Mouse (Mus musculus) frontal cortex, postnatal 36 days (tissue): ENCODE data around the gene Cops9.

Experiments
- DNase-seq, 2 experiments: peaks; one replicate each; pipeline ENCODE4 v3.0.0; 2022; ENCODE audit warnings: low spot score in 2 of 2

Gene Cops9

DNA sequence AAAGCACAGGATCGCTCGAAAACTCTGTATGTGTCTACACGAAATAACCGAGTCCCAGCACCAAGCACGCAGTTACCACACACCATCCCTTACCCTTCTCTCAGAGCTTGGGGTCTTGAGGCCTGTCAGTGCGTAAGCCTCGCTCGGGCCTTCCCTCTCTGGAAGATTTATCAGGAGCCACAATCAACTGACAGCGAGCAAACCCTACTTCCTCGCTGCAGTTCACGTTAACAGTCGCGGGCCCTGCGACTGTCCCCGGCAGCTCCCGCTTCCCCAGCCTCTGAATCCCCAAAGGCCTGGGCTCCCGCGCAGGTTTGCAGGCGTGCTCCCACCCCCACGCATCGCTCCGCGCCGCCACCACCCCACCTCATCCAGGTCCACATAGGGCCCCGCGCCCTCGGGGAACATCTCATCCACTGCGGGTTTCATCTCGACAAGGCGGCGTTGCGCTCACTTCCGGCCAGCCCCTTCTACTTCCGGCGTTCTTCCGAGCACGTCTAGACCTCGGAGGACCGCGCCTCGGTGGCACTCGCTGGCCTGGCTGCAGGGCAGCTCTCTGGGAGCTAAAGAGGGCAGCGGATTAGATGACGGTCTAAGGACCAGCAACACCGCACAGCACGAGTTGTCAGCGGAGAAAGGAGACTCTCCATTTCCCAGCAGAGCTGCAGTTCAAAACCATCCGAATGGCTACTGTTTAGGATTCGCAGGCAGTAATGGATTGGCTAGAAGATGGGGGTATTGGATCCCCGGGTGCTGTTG, at the start of gene Cops9:
Cops9 (minus strand) TSS at position 472 of the 759 bp plus-strand sequence.
- DNase-seq = peak; percentile 91 to 92

DNA sequence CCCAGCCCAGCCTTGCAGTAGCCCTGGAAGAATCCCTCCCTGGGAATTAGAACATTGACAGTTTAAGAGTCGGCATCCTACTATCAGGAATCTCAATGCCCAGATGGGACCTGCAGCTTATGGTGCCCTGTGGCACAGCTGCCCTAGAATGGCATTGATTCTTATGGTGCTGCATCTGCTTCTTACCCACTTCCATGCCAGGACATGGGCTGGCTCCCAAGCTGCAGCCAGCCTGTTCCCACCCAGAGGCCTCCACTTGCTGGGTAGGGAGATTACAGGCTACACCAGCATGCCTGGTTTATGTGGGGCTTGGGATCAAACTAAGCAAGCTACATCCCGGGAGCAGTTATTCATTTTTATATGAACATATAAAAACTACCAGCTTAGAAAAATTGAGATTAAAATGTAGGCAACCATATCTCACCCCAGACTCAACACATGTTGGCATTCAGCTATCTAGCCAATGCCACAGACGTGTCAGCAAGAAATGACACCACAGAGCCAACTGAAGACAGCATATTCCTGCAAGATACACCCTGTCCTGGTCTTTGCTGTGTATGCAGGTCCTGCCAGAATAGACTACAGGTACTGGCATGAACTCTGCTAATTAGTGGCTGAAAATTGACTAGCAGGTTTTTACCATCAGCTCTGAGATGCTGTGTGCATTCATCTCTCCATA, 49.5 kb upstream of the Cops9 start:
- no peak for DNase-seq

DNA sequence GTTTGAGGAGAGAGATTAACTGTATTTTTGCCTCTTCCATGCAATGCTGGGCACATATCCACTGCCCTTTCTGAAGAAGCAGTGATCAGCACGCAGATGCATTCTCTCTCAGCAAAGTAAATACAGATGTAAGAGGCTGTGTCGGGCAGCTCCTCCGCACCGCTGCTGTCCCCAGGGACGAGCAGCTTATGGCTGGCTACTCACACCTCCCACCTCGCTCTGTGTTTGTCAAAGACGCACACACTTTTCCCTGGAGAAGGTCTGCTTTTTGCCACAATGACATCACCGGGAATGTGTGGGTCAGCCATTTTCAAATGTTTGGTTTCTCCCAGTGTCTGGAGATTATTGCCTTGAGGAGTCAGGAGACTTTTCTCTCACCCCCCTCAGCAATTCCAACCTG, 45.2 kb upstream of the Cops9 start:
- DNase-seq = no peak

DNA sequence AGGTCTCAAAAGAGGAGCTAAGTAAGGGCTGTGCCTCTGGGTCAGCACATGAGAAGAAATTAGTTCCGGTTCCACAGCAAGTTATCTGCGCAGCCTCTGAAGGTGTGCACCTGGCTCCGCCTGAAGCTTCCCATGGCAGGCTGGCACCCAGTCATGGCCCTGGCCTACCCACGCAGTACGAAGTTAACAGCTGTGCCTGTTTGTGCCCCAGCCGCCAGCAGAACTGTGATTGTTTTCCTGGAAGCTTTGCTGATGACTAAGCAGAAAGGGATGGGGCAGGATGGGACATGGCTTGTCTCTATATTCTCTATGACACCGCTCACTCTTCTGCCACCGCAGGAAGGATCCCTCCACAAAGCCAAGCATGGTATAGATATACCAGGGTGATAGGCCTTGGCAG, 41.4 kb upstream of the Cops9 start:
- DNase-seq = peak; percentile 60 to 62

DNA sequence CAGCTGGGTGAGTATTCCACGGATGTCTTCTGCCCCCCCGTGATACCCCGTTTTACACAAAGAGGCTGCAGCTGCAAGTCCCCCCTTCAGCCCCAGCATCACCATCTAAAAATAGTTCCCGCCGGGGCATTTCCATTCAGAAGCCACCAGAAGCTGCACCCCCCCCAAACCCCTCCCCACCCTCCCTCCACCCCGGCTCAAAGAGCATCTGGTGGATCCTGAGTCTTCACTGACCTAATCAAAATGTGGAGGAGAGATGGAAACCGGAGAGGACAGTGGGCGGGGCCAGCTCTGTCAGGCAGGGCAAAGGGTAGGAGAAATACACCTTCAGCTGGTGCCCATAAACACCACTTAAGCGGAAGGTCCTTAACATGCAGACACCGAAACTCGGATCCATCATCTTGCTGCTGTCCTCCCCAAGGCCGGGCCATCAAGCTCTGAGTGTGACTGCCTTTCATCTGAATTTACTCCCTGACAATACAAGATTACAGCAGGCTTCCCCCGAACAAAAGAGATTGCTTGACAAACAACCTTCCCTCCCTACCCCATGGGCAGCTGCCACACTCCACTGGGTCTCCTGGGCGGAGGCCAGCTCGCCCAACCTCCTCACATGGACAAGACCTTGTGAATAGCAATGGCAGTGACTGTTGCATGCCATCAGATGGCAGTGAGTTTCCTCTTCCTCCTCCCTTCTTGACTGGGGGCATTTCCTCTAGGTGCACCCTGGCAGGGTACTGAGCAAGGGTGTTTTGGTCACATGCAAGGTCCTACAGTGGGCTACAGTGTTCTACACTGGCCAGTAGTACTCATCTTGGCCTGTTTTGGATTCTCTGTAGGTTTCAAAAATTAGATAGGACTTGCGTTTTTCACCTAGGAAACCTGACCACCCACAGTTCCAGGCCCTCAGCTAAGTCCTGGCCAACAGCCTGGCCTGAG, 39.2 kb upstream of the Cops9 start:
- DNase-seq = no peak

DNA sequence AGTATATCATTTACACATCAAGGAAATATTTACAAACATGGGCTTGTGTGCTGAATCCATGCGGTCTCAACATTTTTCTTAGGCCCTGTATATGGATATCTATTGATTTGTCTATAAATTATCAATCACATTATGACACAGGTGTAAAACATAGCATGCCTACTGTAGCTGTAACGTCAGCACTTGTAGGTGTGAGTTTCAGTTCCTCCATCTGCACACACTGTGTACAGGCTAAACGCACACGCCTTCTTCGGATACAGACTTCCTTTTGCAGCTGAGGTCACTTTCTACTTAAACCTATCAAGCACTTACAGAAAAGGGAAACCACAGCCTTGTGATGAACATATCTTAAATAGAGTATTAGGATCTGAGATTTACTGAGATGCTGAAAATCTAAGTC, 37.0 kb upstream of the Cops9 start:
- no peak for DNase-seq

DNA sequence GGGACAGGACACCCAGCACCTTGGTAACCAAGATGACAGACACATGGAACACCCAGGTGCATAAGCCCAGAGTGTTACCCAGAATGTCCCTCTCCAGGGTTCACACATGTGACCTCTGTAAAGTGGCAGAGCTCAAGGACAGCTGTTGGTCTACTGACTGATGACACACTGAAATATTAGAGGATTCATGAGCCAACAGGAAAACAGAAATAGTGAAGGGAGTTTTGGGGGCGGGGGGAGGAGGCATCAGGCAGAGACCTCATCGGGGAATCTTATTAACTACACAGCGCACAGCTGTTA, 34.8 kb upstream of the Cops9 start:
- DNase-seq = no peak

DNA sequence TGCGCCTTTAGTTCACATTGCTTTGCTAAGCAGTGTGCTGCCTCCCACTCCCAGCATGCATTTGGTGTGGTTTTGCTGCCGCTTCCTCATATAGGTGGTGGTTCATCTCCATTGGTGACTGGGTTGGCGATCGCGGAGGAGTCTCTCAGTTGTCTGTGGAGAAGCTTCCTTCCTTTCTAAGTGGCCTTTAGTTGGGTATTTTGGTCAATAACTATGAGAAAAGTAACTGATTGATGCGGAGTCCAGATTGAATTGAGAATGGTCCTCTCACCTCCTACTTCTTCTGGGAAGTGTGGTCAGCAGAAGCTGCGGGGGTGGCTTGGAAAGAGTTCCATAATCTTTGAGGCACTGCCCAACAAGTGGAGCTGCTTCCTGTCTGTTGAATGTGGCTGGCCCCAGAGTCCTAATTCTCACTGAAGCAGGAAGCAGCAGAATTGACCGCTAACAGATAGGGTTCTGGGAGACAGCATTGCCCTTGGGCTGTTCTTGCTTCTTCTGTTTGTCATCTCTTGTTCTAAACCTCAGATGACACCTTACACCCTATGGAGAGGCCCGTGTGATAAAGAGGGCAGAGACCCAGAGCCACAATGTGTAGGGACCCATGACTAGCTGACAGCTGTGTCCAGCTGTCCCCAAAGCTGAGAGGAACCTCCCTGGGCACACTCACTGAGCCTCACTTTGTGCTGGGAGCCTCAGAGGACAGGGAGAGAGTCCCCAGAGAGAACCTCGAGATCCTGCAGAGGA, 34.3 kb upstream of the Cops9 start:
- DNase-seq = peak; percentile 48 to 73

DNA sequence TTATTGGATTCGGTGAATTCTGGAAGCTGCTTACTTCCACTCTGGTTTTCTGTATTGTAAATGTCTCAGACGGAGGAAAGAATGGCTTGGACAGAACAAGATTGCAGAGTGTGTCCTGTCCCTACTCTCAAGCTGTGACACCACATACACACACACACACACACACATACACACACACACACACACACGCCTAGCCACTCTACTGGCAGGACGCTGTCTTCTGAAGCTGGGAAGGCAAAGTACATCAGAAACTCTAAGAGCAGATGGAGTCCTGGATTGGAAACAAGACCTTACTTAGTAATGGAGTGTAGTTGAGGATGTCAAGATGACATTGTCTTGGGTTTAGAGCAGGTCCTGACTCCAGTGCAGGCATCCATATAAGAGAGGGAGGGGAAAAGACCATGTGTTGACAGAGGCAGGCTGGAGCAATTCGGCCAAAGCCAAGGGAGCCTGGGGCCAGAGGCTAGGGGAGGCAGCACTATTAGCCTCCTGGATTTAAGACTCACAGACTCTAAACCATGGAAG, 31.5 kb upstream of the Cops9 start:
- DNase-seq = no peak

DNA sequence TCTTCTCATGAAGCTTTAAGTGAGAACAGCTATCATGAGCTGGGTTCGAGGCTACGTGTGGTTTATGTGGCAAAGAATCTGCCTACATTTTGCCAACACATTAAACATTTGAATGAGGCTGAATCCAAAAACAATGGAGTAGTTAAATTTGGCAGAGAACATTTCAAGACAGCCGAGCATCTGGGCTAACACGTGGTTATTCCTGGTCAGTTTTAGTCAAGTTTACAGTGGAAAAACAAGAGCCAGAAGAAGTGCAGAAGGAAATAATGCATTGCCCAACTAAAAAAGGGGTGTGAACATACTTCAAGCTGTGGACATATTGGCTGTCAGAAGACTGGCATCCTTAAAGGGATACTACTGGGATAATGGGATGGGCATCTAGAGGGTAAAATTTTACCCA, 29.5 kb upstream of the Cops9 start:
- DNase-seq = peak in 1 of 2 experiments; percentile 13

DNA sequence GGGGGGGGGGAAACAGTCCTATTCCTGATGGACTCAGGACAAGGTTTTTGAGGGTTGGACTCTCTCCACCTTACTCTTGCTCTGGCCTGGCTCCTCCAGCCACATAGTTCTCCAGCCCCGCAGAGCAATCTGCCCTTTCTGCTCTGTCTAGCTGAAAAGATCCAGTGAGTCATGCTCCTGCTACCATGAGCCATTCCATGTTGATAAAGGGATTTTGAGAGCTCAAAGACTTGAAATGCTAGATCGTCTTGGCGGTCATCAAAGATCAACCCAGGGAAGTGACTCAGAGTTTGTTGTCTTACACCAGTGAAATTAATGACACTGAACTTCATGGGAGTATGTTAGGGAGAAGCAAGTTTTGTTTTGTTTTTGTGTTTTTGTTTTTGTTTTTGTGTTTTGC, 27.6 kb upstream of the Cops9 start:
- no peak for DNase-seq

DNA sequence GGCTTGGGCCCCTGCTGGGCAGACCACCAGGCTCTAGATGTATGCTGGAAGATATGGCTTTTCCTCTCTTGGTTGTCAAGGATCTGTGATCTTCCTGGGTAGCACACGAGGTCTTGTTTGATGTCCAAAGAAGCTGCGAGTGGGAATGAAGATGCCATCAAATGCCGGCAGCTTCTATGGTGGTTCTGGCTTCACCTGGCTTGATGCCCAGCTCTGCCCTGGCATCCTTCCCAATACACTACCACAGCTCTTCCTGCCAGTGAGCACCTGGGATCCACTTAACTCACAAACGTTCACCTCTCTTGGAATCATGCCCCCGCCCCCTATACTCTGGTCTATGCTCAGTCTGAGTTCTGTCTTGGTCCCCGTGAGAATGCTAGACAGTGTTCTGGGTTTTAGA, 25.3 kb upstream of the Cops9 start:
- no peak for DNase-seq

DNA sequence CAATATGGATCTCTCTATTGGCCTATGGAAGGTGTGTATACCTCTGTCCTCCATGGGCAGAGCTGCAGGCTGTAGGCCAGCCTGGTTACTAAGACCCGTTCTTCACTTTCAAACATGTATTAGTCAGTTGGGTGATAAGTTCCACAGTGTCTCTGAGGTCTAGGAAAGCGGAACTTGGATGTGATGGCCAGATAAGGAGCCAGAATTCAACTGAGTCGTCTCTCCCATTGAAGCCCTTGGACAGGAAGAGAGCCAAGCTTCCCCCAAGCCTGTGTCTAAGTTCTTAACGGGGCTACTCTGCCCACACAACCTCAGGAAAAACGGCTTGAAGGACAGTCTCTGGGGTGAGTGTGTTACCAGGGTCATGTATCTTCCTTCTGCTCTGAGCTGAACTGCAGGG, 17.6 kb upstream of the Cops9 start:
- DNase-seq = no peak

DNA sequence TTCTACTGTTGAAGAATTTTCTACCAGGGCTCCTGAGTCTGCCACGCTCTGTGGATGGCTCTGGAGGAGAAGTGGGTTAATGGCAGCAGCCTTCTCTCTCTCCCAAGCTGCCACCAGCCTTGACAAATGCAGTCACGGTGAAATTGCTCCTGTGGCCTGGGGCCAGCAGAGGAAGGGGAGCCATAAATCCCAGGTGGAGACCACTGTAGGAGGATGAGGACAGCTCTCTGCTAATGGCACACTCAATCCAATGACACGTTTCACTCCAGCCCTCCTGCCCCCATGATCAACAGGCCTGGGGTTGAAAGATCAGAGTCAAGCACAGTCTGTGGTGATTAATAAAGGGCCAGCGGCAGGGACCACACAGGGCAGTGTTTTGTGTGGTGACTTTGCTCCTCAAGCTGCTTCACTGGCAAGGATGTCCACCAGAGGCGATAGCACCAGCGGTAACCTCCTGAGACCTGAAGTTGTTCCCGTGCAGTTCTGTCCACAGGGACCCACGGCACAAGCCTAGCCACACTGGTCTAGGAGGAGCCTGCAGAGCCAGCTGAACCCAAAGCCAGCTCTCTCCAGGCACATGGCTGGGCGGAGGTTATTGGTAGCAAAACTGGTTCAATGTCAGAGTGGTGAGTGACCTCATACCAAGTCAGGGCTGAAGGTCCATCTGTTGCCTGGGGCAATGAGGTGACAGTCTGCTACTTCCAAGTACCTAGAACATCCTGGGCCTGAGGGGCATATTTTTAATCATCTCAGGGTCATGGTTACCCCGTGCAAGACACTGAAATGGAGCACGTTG, 15.4 kb upstream of the Cops9 start:
- no peak for DNase-seq

DNA sequence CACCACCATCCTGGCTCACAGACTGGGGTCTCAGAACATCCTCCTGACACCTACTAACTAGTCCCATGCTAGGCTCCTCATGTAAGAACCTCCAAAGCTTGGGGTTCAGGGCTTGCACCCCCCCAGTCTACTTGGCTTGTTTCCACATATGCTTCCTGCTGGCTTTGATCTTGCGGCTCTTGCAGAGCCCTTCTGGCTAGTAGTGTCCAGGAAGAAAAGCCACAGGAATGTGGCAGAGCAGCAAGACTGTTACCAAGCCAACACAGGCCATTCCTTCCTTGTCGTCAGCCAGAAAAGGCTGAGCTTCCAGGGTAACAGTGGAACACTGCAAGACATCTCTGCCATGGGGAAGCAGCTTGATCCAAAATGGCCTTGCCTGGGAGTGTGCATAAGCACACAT, 12.9 kb upstream of the Cops9 start:
- DNase-seq = no peak

DNA sequence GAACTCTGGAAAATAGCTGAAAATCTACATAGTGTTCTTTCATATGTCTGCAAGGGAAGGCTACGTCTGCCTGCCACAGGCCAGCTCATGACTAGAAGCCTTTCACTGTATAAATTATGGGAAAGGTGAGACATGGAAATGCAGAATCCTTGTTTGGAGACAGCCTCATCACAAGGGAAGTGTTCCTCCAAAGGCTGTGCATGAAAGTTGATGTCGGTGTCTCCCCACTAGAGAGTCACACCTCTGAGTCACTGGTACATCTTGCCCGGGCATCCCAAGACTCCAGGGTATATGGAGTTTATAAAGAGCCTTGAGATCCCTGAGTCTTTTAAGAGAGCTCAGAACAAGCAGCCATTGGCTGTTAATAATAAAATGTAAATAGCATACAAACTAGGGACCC, 11.4 kb upstream of the Cops9 start:
- no peak for DNase-seq

DNA sequence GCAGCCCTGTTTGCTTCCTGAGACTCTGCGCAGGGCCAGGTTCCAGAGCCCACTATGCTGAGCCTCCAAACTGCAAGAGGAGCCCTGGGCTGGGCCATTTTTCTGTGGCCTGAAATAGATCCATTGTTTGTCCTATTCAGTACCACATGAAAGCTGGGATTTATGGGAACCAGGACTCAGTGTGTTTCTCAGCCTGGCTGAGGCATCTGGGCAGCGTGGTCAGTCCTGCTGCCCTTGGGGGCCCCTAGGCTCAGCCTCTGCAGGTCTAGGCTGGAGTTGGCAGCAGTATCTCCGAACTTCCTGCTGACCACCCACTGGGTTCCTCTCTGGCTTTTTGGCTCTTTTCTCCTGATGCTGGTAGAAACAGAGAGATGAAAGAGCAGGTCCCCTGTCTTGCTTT, 9.7 kb upstream of the Cops9 start:
- DNase-seq = no peak

DNA sequence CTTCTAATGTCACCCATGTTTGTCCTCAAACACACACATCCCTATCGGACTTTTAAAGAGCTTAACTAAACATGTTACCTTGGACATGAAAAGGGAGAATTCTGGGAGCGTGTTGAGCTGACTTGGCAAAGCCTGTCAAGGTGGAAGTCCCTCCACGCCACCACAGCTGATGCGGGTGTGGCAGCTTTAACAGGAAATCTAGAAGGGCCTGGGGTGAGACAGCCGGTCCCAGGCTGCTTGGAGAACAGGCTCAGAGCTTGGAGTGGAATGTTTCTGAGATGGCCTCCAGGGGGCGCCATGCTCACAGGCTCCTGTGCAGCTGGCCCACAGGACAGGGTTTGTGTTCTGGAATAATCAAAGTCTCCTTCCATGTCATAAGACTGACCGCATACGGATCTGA, 6.9 kb upstream of the Cops9 start, which contains the start of gene Otos:
Otos (minus strand) TSS at position 169 of the 400 bp plus-strand sequence.
- peak; percentile 74 to 76 for DNase-seq

DNA sequence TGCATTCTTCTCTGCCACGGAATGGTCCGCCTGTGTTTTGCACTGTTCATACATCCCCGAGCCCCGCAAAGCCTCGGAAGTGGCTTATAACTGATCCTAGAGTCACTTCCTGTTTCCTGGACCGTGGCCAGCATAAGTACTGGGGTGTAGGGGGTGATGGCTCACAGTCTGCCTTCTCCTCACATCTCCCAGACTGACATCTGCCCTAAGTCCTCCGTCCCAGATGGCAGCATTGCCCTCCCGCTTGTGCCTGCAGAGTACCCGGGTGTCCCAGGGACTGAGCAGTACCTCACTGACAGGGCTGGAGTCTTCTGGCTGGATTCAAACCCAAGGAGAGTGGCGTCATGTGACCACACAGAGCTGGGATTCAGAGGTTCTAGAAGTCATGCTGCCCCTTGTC, 6.4 kb upstream of the Cops9 start:
- DNase-seq = no peak

DNA sequence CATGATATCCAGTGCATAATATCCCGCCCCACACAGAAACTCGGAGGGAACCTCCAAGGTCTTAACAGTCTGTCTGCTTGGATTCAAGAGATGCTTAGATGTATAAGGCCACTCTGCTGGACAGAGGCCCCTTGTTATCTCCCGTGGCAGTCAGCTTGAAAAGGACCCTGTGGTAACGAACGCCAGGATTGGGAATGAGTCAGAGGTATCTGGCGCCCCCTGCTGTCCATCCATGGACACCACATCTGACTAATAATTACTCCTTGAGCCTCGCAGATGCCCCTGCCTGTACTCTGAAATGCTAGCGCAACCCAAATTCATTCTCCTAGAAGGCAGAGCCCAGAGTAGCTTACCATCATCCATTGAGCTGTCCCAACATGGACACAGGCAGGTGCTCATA, 6.0 kb upstream of the Cops9 start:
- peak; percentile 75 to 77 for DNase-seq

DNA sequence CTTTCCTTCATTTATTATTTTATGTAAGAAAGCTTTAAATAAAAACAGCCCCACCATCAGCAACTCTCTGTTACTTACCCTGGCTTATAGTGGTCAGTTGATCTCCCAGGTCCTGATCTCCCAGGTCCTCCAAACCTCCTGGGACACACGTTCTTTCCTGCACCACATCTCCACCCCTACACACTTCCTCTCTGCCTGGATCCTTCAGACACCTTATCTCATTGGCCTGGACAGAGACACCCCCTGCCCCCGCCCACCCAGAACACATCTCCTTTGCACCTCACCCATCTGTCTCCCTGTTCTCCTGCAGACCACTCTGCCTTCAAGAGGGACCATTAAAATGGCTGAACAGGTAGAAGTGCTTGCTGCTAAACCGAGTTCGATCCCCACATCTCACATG, 5.2 kb upstream of the Cops9 start:
- no peak for DNase-seq
